ENCODE assay signal across 8 mouse cellular contexts in the genomic region with DNA sequence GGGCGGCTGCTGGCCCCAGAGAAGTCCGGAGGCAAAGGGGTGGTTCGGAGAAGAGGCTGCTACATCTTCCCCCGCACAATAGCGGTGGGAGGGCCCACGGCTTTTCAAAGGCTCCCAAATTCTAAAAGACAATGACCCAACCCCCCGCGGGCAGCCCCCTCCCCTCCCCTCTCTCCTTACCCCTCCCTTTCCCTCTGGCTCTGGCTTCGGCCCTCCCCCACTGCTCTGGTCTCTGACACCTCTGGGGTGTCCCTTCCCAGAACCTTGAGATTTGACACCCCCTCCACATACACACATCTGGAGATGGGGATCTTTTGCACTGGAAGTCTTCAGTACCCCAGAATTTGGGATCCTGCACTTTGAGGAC. TPM values are rescaled to one million over a fixed set of nuclear protein-coding genes. Genes with fewer than 3 reads are reported as not detected.
DNase-seq lines count a peak whose midpoint lies in the region; ATAC-seq lines count a peak whose summit lies in the region.

A gene (minus strand): TSS at position 63 of the 367 bp plus-strand sequence.

- H3K36me3 ChIP-seq in neural tube, embryonic 11.5 days (ENCODE audit: control insufficient read depth, insufficient read depth, low read length), result no peaks in the 10 kb centered on the region
- H3K36me3 ChIP-seq in forebrain, embryonic 13.5 days (ENCODE audit: poor library complexity, severe bottlenecking), result no peaks in the 10 kb centered on the region
- no peaks in the 10 kb centered on the region for H3K36me3 ChIP-seq in stomach, embryonic 15.5 days

- no peak for ATAC-seq in neural tube, embryonic 11.5 days (ENCODE audit: insufficient read depth, low FRiP score, low TSS enrichment)
- no peak for ATAC-seq in forebrain, embryonic 13.5 days
- no peak for ATAC-seq in stomach, embryonic 15.5 days (ENCODE audit: insufficient read depth, low FRiP score, low read depth)

- H3K27me3 ChIP-seq in neural tube, embryonic 11.5 days (ENCODE audit: control insufficient read depth, insufficient read depth, low read length), result no peaks in the 10 kb centered on the region
- H3K27me3 ChIP-seq in forebrain, embryonic 13.5 days, result peaks cover 41% of the 10 kb centered on the region
- peaks cover 40% of the 10 kb centered on the region for H3K27me3 ChIP-seq in stomach, embryonic 15.5 days (replicated peaks)

- peaks cover 36% of the 10 kb centered on the region for H3K4me1 ChIP-seq in neural tube, embryonic 11.5 days (ENCODE audit: control insufficient read depth, insufficient read depth, low read length)
- peaks cover 44% of the 10 kb centered on the region for H3K4me1 ChIP-seq in forebrain, embryonic 13.5 days
- H3K4me1 ChIP-seq in stomach, embryonic 15.5 days, result peaks cover 23% of the 10 kb centered on the region

- 0% methylated on average over 9 of the region's 9 CpGs for WGBS in neural tube, embryonic 11.5 days
- 0% methylated on average over 9 of the region's 9 CpGs for WGBS in forebrain, embryonic 13.5 days
- 2% methylated on average over 9 of the region's 9 CpGs for WGBS in stomach, embryonic 15.5 days

- H3K4me3 ChIP-seq in neural tube, embryonic 11.5 days (ENCODE audit: low read depth, low read length), result peak within 1 kb of the TSS; percentile 43
- peak within 1 kb of the TSS; percentile 30 for H3K4me3 ChIP-seq in forebrain, embryonic 13.5 days
- H3K4me3 ChIP-seq in stomach, embryonic 15.5 days (replicated peaks), result no peak within 1 kb of the TSS

- H3K9me3 ChIP-seq in neural tube, embryonic 11.5 days (ENCODE audit: control insufficient read depth, low read length), result no peaks in the 10 kb centered on the region
- H3K9me3 ChIP-seq in forebrain, embryonic 13.5 days (replicated peaks), result no peaks in the 10 kb centered on the region
- no peaks in the 10 kb centered on the region for H3K9me3 ChIP-seq in stomach, embryonic 15.5 days

- DNase-seq in neural tube, embryonic 11.5 days (ENCODE audit: low spot score), result no peak
- no peak for DNase-seq in neural tube, embryonic 10.5 days (ENCODE audit: extremely low spot score, low spot score)
- DNase-seq in liver, result peak; percentile 20
- DNase-seq in cerebellum, adult 11 months, result no peak
- no peak for DNase-seq in lung, postnatal 4 days
- no peak for DNase-seq in urinary bladder, postnatal 4 days (ENCODE audit: low spot score in 2 of 2)

- peak within 1 kb of the TSS; percentile 39 for H3K9ac ChIP-seq in neural tube, embryonic 11.5 days (ENCODE audit: low read length)
- H3K9ac ChIP-seq in forebrain, embryonic 13.5 days, result peak within 1 kb of the TSS; percentile 30; the same call in 1 of the 2 replicates
- no peak within 1 kb of the TSS for H3K9ac ChIP-seq in stomach, embryonic 15.5 days

- peak within 1 kb of the TSS; percentile 85 for H3K27ac ChIP-seq in neural tube, embryonic 11.5 days (ENCODE audit: low read depth, low read length)
- H3K27ac ChIP-seq in forebrain, embryonic 13.5 days, result peak within 1 kb of the TSS; percentile 54
- no peak within 1 kb of the TSS for H3K27ac ChIP-seq in stomach, embryonic 15.5 days

- H3K4me2 ChIP-seq in neural tube, embryonic 11.5 days (ENCODE audit: low read depth), result peak within 1 kb of the TSS; percentile 70
- H3K4me2 ChIP-seq in forebrain, embryonic 13.5 days, result peak within 1 kb of the TSS; percentile 58
- peak within 1 kb of the TSS; percentile 41 for H3K4me2 ChIP-seq in stomach, embryonic 15.5 days

RNA-seq across cellular contexts. Expression of the gene that starts here (rescaled TPM):
- 3.2 and 3.4 TPM in 2 replicates for polyA plus RNA-seq in neural tube, embryonic 11.5 days (2014; fragmentation: Nextera tagmentation; extraction: Ambion mirVana)
- 0.15 and 0.34 TPM in 2 replicates for polyA plus RNA-seq in forebrain, embryonic 13.5 days (2015; fragmentation: Nextera tagmentation; extraction: Ambion mirVana)
- polyA plus RNA-seq in stomach, embryonic 15.5 days (2015; fragmentation: Nextera tagmentation; extraction: Ambion mirVana), result 0.12 and 0.17 TPM in 2 replicates
